Mouse (Mus musculus): ENCODE data around the gene Zfhx3. TPM values are rescaled to one million over a fixed set of nuclear protein-coding genes. Genes with fewer than 3 reads are reported as not detected.

Zfhx3 gene
- total and polyA plus RNA-seq, 3 experiments = 0.23 to 2.5 TPM; not detected in 1

DNA sequence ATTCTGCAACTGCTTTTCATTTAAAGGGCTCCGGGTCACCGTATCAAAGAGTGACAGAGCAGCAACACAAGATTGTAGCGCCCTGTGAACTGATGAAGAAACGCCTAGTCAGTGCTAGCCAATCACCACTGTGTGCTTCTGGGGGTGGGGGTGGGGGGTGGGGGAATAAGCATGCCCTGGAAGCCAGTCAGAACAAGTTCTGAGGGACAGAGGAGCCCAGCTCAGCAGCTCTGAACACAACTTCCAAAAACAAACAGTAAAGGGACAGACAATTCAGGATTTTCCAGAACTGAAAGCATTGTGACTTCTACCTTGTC is 642.2 kb downstream of the Zfhx3 start:
- Histone ChIP-seq H3K4me3 (ENCODE audit: control insufficient read depth in 1 of 2, insufficient read depth in 1 of 2, low read depth in 2 of 2, low read length in 2 of 2) (no peak overlapping the region), H3K27me3 (ENCODE audit: control insufficient read depth in 1 of 2, insufficient read depth in 2 of 2, low read length in 2 of 2) (no peaks in the 10 kb centered on the region), H3K36me3 (ENCODE audit: control insufficient read depth in 1 of 2, insufficient read depth in 2 of 2, low read length in 2 of 2) (peaks cover 0 to 22% of the 10 kb centered on the region in 2 experiments; a peak in 2 of 4 replicates), H3K9me3 (replicated peaks; ENCODE audit: insufficient read depth, low read length) (no peaks in the 10 kb centered on the region), H3K79me2 (ENCODE audit: control insufficient read depth, insufficient read depth, low read length, poor library complexity) (no peaks in the 10 kb centered on the region), H3K9ac (ENCODE audit: control insufficient read depth, low read depth, low read length, poor library complexity, severe bottlenecking) (no peak overlapping the region), H3K4me1 (ENCODE audit: control insufficient read depth in 1 of 2, insufficient read depth in 2 of 2, low read length in 2 of 2) (peaks cover 17 to 22% of the 10 kb centered on the region in 2 experiments), H3K27ac (ENCODE audit: control insufficient read depth, low read depth, low read length) (no peak overlapping the region)
- no peak for DNase-seq (ENCODE audit: low read depth, low spot score)
- TF ChIP-seq MEF2A (IDR thresholded peaks at IDR 0.05; ENCODE audit: extremely low read depth, insufficient replicate concordance, low read depth, low read length, poor library complexity, severe bottlenecking) (no peak), USF1 (IDR thresholded peaks at IDR 0.05; ENCODE audit: low read depth, low read length) (no peak), ZMIZ1 (IDR thresholded peaks at IDR 0.05; ENCODE audit: low read depth, low read length) (no peak), GATA1 (IDR thresholded peaks at IDR 0.05; ENCODE audit: low read depth, low read length) (no peak), MYC (IDR thresholded peaks at IDR 0.05; ENCODE audit: low read depth, low read length) (no peak), CHD1 (IDR thresholded peaks at IDR 0.05; ENCODE audit: low read depth, low read length) (no peak), ELF1 (IDR thresholded peaks at IDR 0.05; ENCODE audit: low read depth, low read length) (no peak), MAX (IDR thresholded peaks at IDR 0.05; ENCODE audit: low read length) (no peak), JUND (IDR thresholded peaks at IDR 0.05; ENCODE audit: low read depth, low read length) (no peak), SIN3A (IDR thresholded peaks at IDR 0.05; ENCODE audit: low read length) (no peak), TCF12 (IDR thresholded peaks at IDR 0.05; ENCODE audit: low read depth, low read length) (no peak), USF2 (IDR thresholded peaks at IDR 0.05; ENCODE audit: borderline replicate concordance in 1 of 2, insufficient read depth in 1 of 2, low read depth in 1 of 2, low read length in 2 of 2) (no peak), ZC3H11A (IDR thresholded peaks at IDR 0.05; ENCODE audit: low read depth, low read length) (no peak), MAZ (IDR thresholded peaks at IDR 0.05; ENCODE audit: low read depth, low read length) (no peak), EP300 (IDR thresholded peaks at IDR 0.05; ENCODE audit: low read depth in 1 of 2, low read length in 2 of 2) (no peak), NRF1 (IDR thresholded peaks at IDR 0.05; ENCODE audit: insufficient read depth, low read depth, low read length, poor library complexity, severe bottlenecking) (no peak), MAFK (IDR thresholded peaks at IDR 0.05; ENCODE audit: borderline replicate concordance, low read depth, low read length) (no peak), TAL1 (IDR thresholded peaks at IDR 0.05; ENCODE audit: low read length) (no peak), KAT2A (conservative IDR thresholded peaks at IDR 0.05; ENCODE audit: low read depth, low read length) (no peak)

DNA sequence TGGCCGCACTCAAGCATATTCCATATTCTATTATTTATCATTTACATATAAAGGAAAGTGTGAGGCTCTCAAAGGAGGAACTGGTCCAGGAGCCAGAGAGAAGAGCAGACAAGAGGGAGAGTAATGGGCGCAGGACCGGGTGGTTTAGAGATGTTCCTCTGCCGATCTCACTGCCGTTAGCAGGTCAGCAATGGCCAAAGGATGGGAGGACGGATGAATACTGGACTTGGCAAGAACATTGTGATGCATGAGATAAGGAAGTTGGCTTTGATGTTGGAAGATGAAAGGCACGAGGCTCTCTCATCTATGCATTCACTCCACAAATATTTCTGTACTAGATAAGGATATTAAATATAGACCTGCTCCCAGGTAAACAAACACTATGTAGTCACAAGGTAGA is 648.6 kb downstream of the Zfhx3 start:
- H3K9ac ChIP-seq (ENCODE audit: control insufficient read depth, low read depth, low read length, poor library complexity, severe bottlenecking) = no peak overlapping the region
- no peak overlapping the region for H3K4me3 ChIP-seq (ENCODE audit: control insufficient read depth in 1 of 2, insufficient read depth in 1 of 2, low read depth in 2 of 2, low read length in 2 of 2)
- H3K27ac ChIP-seq (ENCODE audit: control insufficient read depth, low read depth, low read length) = no peak overlapping the region
- DNase-seq (ENCODE audit: low read depth, low spot score) = no peak
- TF ChIP-seq TBP (IDR thresholded peaks at IDR 0.05; ENCODE audit: low read depth, low read length) (no peak), POLR2AphosphoS5 (IDR thresholded peaks at IDR 0.05; ENCODE audit: borderline replicate concordance, low read depth, low read length) (no peak), CTCF (IDR thresholded peaks at IDR 0.05 in 2 of 3, conservative IDR thresholded peaks at IDR 0.05 in 1 of 3; ENCODE audit: control insufficient read depth in 1 of 3, insufficient read depth in 1 of 3, low read depth in 2 of 3, low read length in 3 of 3, poor library complexity in 1 of 3, severe bottlenecking in 1 of 3) (no peak), MAZ (IDR thresholded peaks at IDR 0.05; ENCODE audit: low read depth, low read length) (no peak), GABPA (IDR thresholded peaks at IDR 0.05; ENCODE audit: low read depth, low read length) (no peak), MEF2A (IDR thresholded peaks at IDR 0.05; ENCODE audit: extremely low read depth, insufficient replicate concordance, low read depth, low read length, poor library complexity, severe bottlenecking) (no peak), MAFK (IDR thresholded peaks at IDR 0.05; ENCODE audit: borderline replicate concordance, low read depth, low read length) (no peak), RCOR1 (IDR thresholded peaks at IDR 0.05; ENCODE audit: low read depth, low read length) (no peak), NRF1 (IDR thresholded peaks at IDR 0.05; ENCODE audit: insufficient read depth, low read depth, low read length, poor library complexity, severe bottlenecking) (no peak), GATA1 (IDR thresholded peaks at IDR 0.05; ENCODE audit: low read depth, low read length) (no peak)
- H3K36me3 ChIP-seq (ENCODE audit: control insufficient read depth in 1 of 2, insufficient read depth in 2 of 2, low read length in 2 of 2) = peaks cover 0 to 3% of the 10 kb centered on the region in 2 experiments; a peak in 1 of 4 replicates
- H3K27me3 ChIP-seq (ENCODE audit: control insufficient read depth in 1 of 2, insufficient read depth in 2 of 2, low read length in 2 of 2) = no peaks in the 10 kb centered on the region
- peaks cover 4 to 8% of the 10 kb centered on the region in 2 experiments; a peak in 3 of 4 replicates for H3K4me1 ChIP-seq (ENCODE audit: control insufficient read depth in 1 of 2, insufficient read depth in 2 of 2, low read length in 2 of 2)
- no peaks in the 10 kb centered on the region for H3K79me2 ChIP-seq (ENCODE audit: control insufficient read depth, insufficient read depth, low read length, poor library complexity)
- H3K9me3 ChIP-seq (replicated peaks; ENCODE audit: insufficient read depth, low read length) = no peaks in the 10 kb centered on the region

Data from MEL (cell line).